Mouse (Mus musculus) embryonic facial prominence, embryonic 12.5 days (tissue): ENCODE results near the gene Ppt2. TPM values are rescaled to one million over a fixed set of nuclear protein-coding genes. Genes with fewer than 3 reads are reported as not detected.

Experiments used
- ATAC-seq: fragments of 200-750 bp; cut with Nextera tagmentation; 2 replicates; pipeline ENCODE4 v1.8.0; 2017; ENCODE audit not compliant: insufficient number of reproducible peaks, insufficient read depth, low FRiP score, low TSS enrichment
- H3K27ac ChIP-seq: fragments of 300-500 bp; sonication (generic); 2 replicates; pipeline ENCODE4 v1.5.1; 2016; ENCODE audit warnings: mild to moderate bottlenecking
- H3K27me3 ChIP-seq: fragments of 300-500 bp; sonication (generic); 2 replicates; pipeline ENCODE4 v1.6.1; 2016; ENCODE audit warnings: mild to moderate bottlenecking, moderate library complexity
- H3K36me3 ChIP-seq: fragments of 300-500 bp; sonication (generic); 2 replicates; pipeline ENCODE4 v1.6.1; 2016; ENCODE audit warnings: mild to moderate bottlenecking
- H3K4me1 ChIP-seq: fragments of 300-500 bp; sonication (generic); 2 replicates; pipeline ENCODE4 v1.6.1; 2016
- H3K4me2 ChIP-seq: fragments of 300-500 bp; sonication (generic); replicated peaks from 2 replicates; pipeline ENCODE4 v1.6.1; 2016; ENCODE audit warnings: mild to moderate bottlenecking, moderate library complexity
- H3K4me3 ChIP-seq: fragments of 300-500 bp; sonication (generic); 2 replicates; pipeline ENCODE4 v1.5.1; 2016; ENCODE audit warnings: mild to moderate bottlenecking
- H3K9ac ChIP-seq: fragments of 300-500 bp; sonication (generic); 2 replicates; pipeline ENCODE4 v1.6.1; 2016; ENCODE audit warnings: mild to moderate bottlenecking, moderate library complexity
- H3K9me3 ChIP-seq: fragments of 300-500 bp; sonication (generic); 2 replicates; pipeline ENCODE4 v1.6.1; 2016; ENCODE audit warnings: mild to moderate bottlenecking, moderate library complexity
- WGBS: fragments of 180-500 bp; shearing (Covaris S2); methylation state at CpG from one replicate; pipeline ENCODE4 v1.1.7; 2016; 5-methylcytosine and 5-hydroxymethylcytosine counted together
- polyA plus RNA-seq: library from polyadenylated mRNA; unstranded; fragments of >200 nt; fragmentation: Nextera tagmentation; extraction: Ambion mirVana; gene quantifications from 2 replicates; pipeline ENCODE4 v1.2.1, GENCODE M21; 2016

Gene Ppt2
- polyA plus RNA-seq, 1 experiment from 2014 or later: 18.0 TPM

DNA sequence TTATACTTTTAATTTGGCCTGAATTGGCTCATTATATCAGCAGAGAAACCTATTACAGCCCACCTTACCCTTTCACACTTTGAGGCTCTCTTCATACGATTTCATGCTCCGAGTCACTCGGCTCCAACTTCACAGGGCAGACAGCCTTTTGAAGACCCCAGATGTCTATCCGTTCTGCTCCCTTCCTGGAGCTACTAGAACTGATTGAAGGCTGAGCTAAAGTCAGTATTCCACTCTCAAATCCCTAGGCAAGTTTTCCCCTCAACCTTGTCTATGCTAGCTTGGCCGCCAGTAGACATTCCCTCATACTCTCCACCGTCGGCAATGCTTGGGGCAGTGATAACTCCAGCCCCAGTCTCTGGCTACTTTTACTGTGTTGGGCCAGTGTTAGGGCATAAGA, 39.1 kb downstream of the Ppt2 start:
- Histone ChIP-seq H3K4me2 (0 out of 2 replicates have a peak overlapping the region, but pooled peaks have one; percentile 20), H3K36me3 (peaks cover 3% of the 10 kb centered on the region), H3K4me1 (peaks cover 56% of the 10 kb centered on the region), H3K9me3 (no peaks in the 10 kb centered on the region), H3K9ac (no peak overlapping the region), H3K27ac (peak overlapping the region; percentile 52), H3K27me3 (no peaks in the 10 kb centered on the region), H3K4me3 (no peak overlapping the region)
- no peak for ATAC-seq
- WGBS: 34% methylated on average over 7 of the region's 7 CpGs

DNA sequence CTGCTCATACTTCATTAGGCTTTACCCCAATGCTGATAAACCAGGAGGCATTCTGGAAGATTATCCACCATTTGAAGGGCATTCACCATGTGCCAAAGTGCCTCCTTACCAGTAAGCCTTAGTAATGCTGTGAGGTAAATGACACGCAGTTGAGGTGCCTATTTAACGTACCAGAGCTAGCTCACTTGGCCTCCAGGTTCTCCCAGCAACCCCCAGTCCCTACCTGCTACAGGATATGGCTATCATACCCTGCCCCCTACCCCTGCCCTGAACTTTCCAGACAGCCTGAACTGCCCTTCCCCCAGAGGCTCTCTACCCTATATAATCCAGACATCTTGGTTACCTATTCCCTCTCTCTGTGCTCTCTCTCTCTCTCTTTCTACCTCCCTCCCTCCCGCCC, 39.5 kb downstream of the Ppt2 start:
- Histone ChIP-seq H3K4me1 (peaks cover 51% of the 10 kb centered on the region), H3K4me2 (no peak overlapping the region), H3K27me3 (no peaks in the 10 kb centered on the region), H3K27ac (no peak overlapping the region), H3K9ac (no peak overlapping the region), H3K9me3 (no peaks in the 10 kb centered on the region), H3K36me3 (no peaks in the 10 kb centered on the region), H3K4me3 (no peak overlapping the region)
- WGBS: 50% methylated on average over 3 of the region's 3 CpGs
- ATAC-seq: no peak

DNA sequence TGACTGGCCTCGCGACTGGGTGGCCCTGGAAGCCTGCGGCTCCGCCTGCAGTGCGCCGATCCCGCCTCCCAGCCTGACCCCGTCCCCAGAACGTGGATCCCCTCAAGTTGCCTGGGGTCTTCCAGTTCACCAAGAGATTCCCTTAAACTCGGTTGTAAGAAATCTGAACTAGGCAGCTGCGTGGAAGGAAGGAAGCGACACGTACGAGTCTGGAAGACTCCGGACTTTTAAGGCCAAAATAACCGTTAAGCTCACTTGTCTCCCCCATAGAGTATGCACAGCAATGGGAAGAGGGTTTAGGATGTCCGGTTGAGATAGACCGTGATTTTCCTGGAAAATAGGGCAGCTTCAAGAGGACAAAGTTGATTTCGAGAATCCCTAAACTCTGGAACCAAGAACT, 40.5 kb downstream of the Ppt2 start:
- H3K36me3 ChIP-seq: no peaks in the 10 kb centered on the region
- peak overlapping the region; percentile 94 for H3K9ac ChIP-seq
- no peaks in the 10 kb centered on the region for H3K27me3 ChIP-seq
- peak overlapping the region; percentile 82 for H3K4me2 ChIP-seq
- H3K4me1 ChIP-seq: peaks cover 46% of the 10 kb centered on the region
- no peak for ATAC-seq
- peak overlapping the region; percentile 97 for H3K27ac ChIP-seq
- peak overlapping the region; percentile 72 for H3K4me3 ChIP-seq
- 4% methylated on average over 19 of the region's 19 CpGs for WGBS
- no peaks in the 10 kb centered on the region for H3K9me3 ChIP-seq

DNA sequence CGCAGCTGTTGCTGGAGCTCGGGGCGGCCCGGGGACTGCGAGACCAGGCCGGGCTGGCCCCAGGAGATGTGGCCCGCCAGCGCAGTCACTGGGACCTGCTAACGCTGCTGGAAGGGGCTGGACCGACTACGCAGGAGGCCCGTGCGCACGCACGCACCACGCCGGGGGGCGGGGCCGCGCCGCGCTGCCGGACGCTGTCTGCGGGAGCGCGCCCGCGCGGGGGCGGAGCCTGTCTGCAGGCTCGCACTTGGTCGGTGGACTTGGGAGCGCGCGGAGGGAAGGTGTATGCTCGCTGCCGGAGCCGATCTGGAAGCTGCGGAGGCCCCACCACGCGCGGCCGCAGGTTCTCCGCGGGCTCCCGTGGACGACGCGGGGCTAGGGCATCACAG, 40.9 kb downstream of the Ppt2 start:
- Histone ChIP-seq H3K9ac (peak overlapping the region; percentile 94), H3K4me1 (peaks cover 46% of the 10 kb centered on the region), H3K27me3 (no peaks in the 10 kb centered on the region), H3K9me3 (no peaks in the 10 kb centered on the region), H3K36me3 (no peaks in the 10 kb centered on the region), H3K4me3 (peak overlapping the region; percentile 72), H3K27ac (peak overlapping the region; percentile 97), H3K4me2 (peak overlapping the region; percentile 82)
- under 1% methylated on average over 50 of the region's 50 CpGs for WGBS
- ATAC-seq: peak; percentile 82

DNA sequence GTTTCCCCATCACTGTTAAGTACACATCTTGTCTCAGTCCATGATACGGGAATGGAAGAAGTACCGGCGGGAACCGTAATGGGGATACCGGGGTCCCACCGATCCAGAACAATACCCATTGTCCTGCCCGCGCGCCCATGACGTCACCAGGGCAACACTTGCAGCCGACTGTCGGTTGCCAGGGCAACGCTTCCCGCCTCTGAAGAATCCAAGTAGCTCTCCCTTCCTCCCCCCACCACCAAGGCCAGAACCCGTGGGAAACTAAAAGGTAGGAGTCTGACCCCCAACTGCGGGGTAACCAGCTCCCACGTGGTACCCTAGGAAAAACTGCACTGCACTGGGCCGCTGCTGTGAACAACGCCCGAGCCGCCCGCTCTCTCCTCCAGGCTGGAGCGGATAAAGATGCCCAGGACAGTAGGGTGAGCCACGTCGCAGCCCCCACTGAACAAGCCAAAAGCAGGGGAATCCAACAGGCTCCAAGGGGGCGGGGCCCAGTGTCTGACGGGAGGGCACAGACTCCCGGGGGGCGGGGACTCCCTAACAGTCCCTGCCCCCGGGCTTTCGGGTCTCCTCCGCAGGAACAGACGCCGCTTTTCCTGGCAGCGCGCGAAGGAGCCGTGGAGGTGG, 41.4 kb downstream of the Ppt2 start:
- Histone ChIP-seq H3K36me3 (no peaks in the 10 kb centered on the region), H3K9me3 (no peaks in the 10 kb centered on the region), H3K9ac (peak overlapping the region; percentile 94), H3K27me3 (no peaks in the 10 kb centered on the region), H3K4me3 (peak overlapping the region; percentile 72), H3K27ac (peak overlapping the region; percentile 97), H3K4me1 (peaks cover 46% of the 10 kb centered on the region), H3K4me2 (peak overlapping the region; percentile 82)
- WGBS: under 1% methylated on average over 38 of the region's 38 CpGs
- ATAC-seq: peak; percentile 42

DNA sequence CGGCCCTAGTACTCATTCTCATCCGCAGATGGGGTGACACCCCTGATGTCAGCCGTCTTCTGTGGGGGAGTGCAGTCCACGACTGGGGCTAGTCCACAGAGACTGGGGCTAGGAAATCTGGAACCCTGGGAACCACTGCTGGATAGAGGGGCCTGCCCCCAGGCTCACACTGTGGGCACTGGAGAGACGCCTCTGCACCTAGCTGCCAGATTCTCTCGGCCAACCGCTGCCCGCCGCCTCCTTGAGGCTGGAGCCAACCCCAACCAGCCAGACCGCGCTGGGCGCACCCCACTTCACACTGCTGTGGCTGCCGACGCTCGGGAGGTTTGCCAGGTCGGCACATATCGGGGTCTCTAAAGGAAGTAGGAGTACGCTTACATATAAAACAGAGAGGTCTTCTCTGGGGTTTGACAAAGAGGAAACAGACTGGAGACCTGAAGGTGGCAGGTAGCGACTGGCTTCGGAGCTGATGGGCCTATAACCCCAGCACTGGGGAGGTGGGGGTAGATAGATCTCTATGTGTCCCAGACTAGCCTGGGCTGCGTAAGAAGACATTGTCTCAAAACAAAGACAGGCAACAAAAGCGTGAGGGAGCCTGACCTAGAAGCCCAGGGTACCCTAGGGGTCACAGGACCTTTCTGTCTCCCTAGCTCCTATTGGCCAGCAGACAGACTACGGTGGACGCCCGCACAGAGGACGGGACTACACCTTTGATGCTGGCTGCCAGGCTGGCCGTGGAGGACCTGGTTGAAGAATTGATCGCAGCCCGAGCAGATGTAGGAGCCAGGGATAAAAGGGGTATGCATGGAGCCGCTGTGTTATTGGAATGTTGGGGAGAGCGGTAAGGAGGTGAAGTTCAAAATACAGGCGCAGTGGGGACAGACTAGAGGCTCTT, 42.2 kb downstream of the Ppt2 start:
- Histone ChIP-seq H3K4me3 (peak overlapping the region; percentile 72), H3K9me3 (no peaks in the 10 kb centered on the region), H3K27ac (peak overlapping the region; percentile 97), H3K9ac (peak overlapping the region; percentile 94), H3K27me3 (no peaks in the 10 kb centered on the region), H3K4me1 (peaks cover 40% of the 10 kb centered on the region), H3K36me3 (no peaks in the 10 kb centered on the region), H3K4me2 (peak overlapping the region; percentile 82)
- 22% methylated on average over 32 of the region's 32 CpGs for WGBS
- ATAC-seq: peak; percentile 3; the same call in 1 of the 2 replicates

DNA sequence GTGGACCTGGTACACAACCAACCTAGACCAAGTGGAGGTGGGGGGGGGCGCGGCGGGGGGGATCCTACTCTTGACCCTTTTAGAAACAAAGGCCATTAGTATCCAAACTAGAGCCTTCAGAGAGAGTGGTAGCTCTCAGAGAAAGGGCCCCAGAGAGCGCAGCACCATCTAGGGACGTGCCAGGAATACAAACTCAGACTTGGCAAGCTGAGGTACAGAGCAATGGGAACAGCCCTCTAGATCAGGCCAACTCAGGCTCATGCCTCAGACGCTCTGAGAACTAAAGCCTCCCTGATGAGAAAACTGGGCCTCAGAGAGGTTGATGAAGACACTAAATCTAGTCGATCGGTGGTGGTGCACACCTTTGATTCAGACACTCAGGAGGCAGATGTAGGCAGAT, 43.2 kb downstream of the Ppt2 start:
- Histone ChIP-seq H3K4me2 (no peak overlapping the region), H3K4me1 (peaks cover 30% of the 10 kb centered on the region), H3K9me3 (no peaks in the 10 kb centered on the region), H3K27me3 (no peaks in the 10 kb centered on the region), H3K9ac (no peak overlapping the region), H3K4me3 (no peak overlapping the region), H3K27ac (no peak overlapping the region), H3K36me3 (no peaks in the 10 kb centered on the region)
- 87% methylated on average over 8 of the region's 8 CpGs for WGBS
- no peak for ATAC-seq

DNA sequence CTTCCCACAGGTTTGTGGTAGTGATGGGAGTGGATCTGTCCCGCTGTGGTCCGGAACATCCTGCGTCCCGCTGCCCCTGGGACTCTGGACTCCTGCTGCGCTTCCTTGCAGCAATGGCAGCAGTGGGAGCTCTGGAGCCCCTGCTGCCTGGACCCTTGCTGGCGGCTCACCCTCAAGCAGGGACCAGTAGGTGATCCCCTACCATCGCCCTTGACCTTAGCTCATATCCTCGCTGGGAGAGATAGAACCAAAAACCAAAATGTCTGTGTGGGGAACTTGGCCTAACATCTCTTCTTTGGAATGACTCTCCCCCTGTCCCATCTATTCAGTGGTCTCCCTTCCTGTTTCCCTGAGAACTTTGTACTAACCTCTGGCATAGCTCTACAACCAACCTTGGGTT, 44.5 kb downstream of the Ppt2 start:
- H3K4me3 ChIP-seq: no peak overlapping the region
- H3K27ac ChIP-seq: no peak overlapping the region
- WGBS: 75% methylated on average over 8 of the region's 8 CpGs
- peaks cover 17% of the 10 kb centered on the region for H3K4me1 ChIP-seq
- no peak for ATAC-seq
- H3K9me3 ChIP-seq: no peaks in the 10 kb centered on the region
- no peaks in the 10 kb centered on the region for H3K27me3 ChIP-seq
- H3K4me2 ChIP-seq: no peak overlapping the region
- H3K9ac ChIP-seq: no peak overlapping the region
- H3K36me3 ChIP-seq: no peaks in the 10 kb centered on the region

DNA sequence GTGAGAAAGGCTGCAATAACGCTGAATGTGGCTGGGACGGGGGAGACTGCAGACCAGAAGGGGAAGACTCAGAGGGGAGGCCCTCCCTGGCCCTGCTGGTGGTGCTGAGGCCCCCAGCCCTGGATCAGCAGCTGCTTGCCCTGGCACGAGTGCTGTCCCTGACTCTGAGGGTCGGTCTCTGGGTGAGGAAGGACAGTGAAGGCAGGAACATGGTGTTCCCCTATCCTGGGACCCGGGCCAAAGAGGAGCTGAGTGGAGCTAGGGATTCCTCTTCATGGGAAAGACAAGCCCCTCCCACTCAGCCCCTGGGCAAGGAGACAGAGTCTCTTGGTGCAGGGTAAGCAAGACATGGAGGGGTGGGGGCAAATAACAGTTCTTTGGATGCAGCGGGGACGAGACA, 44.9 kb downstream of the Ppt2 start:
- H3K9ac ChIP-seq: no peak overlapping the region
- no peaks in the 10 kb centered on the region for H3K9me3 ChIP-seq
- peaks cover 15% of the 10 kb centered on the region for H3K4me1 ChIP-seq
- no peaks in the 10 kb centered on the region for H3K27me3 ChIP-seq
- 64% methylated on average over 7 of the region's 7 CpGs for WGBS
- H3K27ac ChIP-seq: no peak overlapping the region
- no peak overlapping the region for H3K4me2 ChIP-seq
- no peaks in the 10 kb centered on the region for H3K36me3 ChIP-seq
- ATAC-seq: no peak
- H3K4me3 ChIP-seq: no peak overlapping the region

DNA sequence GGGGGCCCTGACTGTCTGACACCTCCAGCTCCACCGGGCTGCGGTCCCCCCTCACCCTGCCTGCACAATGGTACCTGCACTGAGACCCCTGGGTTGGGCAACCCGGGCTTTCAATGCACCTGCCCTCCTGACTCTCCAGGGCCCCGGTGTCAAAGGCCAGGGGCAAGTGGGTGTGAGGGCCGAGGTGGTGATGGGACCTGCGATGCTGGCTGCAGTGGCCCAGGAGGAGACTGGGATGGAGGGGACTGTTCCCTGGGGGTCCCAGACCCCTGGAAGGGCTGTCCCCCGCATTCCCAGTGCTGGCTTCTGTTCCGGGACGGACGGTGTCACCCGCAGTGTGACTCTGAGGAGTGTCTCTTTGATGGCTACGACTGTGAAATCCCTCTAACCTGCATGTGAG, 45.8 kb downstream of the Ppt2 start:
- Histone ChIP-seq H3K9ac (no peak overlapping the region), H3K4me2 (no peak overlapping the region), H3K36me3 (no peaks in the 10 kb centered on the region), H3K4me3 (no peak overlapping the region), H3K9me3 (no peaks in the 10 kb centered on the region), H3K27me3 (no peaks in the 10 kb centered on the region), H3K4me1 (peaks cover 9% of the 10 kb centered on the region), H3K27ac (no peak overlapping the region)
- no peak for ATAC-seq
- WGBS: 84% methylated on average over 12 of the region's 12 CpGs

DNA sequence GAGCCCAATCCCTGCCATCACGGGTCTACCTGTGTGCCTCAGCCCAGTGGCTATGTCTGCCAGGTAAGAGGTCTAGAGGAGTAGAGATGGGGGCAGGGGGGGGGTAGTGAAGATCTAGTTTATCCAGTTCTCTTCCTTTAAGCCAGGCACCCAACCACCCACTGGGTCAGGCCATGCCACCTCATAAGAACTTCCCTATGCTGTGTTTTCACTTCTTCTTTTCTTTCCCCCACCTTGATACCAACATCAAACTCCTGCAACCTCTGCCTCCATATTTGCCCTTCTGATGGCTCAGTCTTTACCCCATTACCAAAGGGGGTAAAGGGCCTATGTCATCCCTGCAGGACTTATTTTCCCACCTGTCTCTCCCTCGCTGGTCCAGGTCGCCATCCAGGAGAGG, 50.2 kb downstream of the Ppt2 start:
- 80% methylated on average over 3 of the region's 3 CpGs for WGBS

DNA sequence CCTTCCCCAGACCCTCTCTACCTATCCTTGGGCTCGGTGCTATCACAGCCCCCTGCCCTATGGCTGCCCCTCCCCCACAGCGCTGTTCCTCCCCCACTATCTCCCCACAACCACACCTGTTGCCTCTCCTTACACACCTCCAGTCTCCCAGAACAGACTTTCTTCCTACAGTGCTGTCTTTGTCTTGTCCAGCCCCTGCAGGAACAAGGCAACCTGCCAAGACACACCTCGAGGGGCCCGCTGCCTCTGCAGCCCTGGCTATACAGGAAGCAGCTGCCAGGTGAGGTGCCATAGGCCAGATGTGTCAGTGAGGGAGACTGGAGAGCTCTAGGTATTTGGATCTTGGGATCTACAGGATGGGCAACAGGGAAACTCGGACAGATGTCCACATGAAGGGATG, 51.7 kb downstream of the Ppt2 start:
- Histone ChIP-seq H3K4me3 (no peak overlapping the region), H3K4me2 (no peak overlapping the region), H3K36me3 (no peaks in the 10 kb centered on the region), H3K9ac (no peak overlapping the region), H3K27ac (no peak overlapping the region), H3K27me3 (no peaks in the 10 kb centered on the region; the same call in 1 of the 2 replicates), H3K4me1 (no peaks in the 10 kb centered on the region), H3K9me3 (no peaks in the 10 kb centered on the region)
- 60% methylated on average over 5 of the region's 5 CpGs for WGBS
- no peak for ATAC-seq

More for the DNA sequence above, 50.2 kb downstream of the Ppt2 start:
- no peaks in the 10 kb centered on the region for H3K9me3 ChIP-seq
- no peaks in the 10 kb centered on the region for H3K27me3 ChIP-seq
- no peak overlapping the region for H3K4me3 ChIP-seq
- no peak overlapping the region for H3K4me2 ChIP-seq
- H3K36me3 ChIP-seq: no peaks in the 10 kb centered on the region
- ATAC-seq: no peak
- H3K27ac ChIP-seq: no peak overlapping the region
- H3K4me1 ChIP-seq: no peaks in the 10 kb centered on the region
- no peak overlapping the region for H3K9ac ChIP-seq
